Mouse (Mus musculus) limb, embryonic 10.5 days (tissue): ENCODE results near the gene Immp2l. TPM values are rescaled to one million over a fixed set of nuclear protein-coding genes. Genes with fewer than 3 reads are reported as not detected.

ENCODE experiments used
- DNase-seq: peaks from one replicate; pipeline ENCODE4 v3.0.0-alpha.2; 2017; ENCODE audit warnings: low spot score
- H3K27ac ChIP-seq: fragments of 300-500 bp; sonication (generic); 2 replicates; pipeline ENCODE4 v1.5.1; 2016; ENCODE audit warnings: mild to moderate bottlenecking
- H3K27me3 ChIP-seq: fragments of 300-500 bp; sonication (generic); 2 replicates; pipeline ENCODE4 v1.6.1; 2016; ENCODE audit warnings: low read depth, mild to moderate bottlenecking; ENCODE audit not compliant: poor library complexity, severe bottlenecking
- H3K36me3 ChIP-seq: fragments of 300-500 bp; sonication (generic); 2 replicates; pipeline ENCODE4 v1.6.1; 2016; ENCODE audit warnings: mild to moderate bottlenecking, moderate library complexity
- H3K4me1 ChIP-seq: fragments of 300-500 bp; sonication (generic); 2 replicates; pipeline ENCODE4 v1.6.1; 2016
- H3K4me3 ChIP-seq: fragments of 300-500 bp; sonication (generic); 2 replicates; pipeline ENCODE4 v1.5.1; 2016; ENCODE audit warnings: mild to moderate bottlenecking, moderate library complexity
- H3K9me3 ChIP-seq: fragments of 300-500 bp; sonication (generic); replicated peaks from 2 replicates; pipeline ENCODE4 v1.6.1; 2016; ENCODE audit warnings: mild to moderate bottlenecking
- WGBS: fragments of 180-500 bp; shearing (Covaris S2); methylation state at CpG from one replicate; pipeline ENCODE4 v1.1.7; 2016; 5-methylcytosine and 5-hydroxymethylcytosine counted together
- polyA plus RNA-seq: library from polyadenylated mRNA; unstranded; fragments of >200 nt; fragmentation: Nextera tagmentation; extraction: Ambion mirVana; gene quantifications from 2 replicates; pipeline ENCODE4 v1.2.1, GENCODE M21; 2016

Gene Immp2l
- polyA plus RNA-seq, 1 experiment from 2014 or later, result 8.5 TPM

- H3K4me3 ChIP-seq, result no peak overlapping the region
- no peaks in the 10 kb centered on the region for H3K36me3 ChIP-seq
- peaks cover 11% of the 10 kb centered on the region for H3K4me1 ChIP-seq
- no peaks in the 10 kb centered on the region for H3K27me3 ChIP-seq
- H3K9me3 ChIP-seq, result no peaks in the 10 kb centered on the region
- no peak overlapping the region for H3K27ac ChIP-seq
- no peak for DNase-seq
- WGBS, result 83% methylated on average over 5 of the region's 5 CpGs
These were observed 412.5 kb downstream of the Immp2l start for GRCm38 (mm10) chr12:41436206-41436985.

DNA sequence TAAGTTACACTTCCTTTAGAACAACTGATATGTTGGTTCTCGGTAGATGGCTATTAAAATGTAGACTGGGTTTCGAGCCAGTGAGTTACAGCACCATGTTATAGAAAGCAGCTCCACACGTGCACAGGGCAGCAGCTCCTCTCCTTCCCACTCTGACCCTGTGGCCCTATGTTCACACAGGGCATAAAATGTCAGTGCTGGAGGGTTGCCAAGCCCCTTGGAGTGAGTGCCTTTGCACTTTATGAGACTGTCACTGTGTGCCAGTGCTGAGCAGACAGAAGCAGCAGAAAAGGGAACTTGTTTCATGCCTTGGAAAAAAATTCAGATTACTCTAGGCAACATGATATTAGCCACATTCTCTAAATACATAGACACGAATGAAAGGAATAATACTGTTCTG is 414.6 kb downstream of the Immp2l start:
- H3K9me3 ChIP-seq, result no peaks in the 10 kb centered on the region
- WGBS, result 61% methylated on average over 4 of the region's 4 CpGs
- H3K27me3 ChIP-seq, result no peaks in the 10 kb centered on the region
- no peaks in the 10 kb centered on the region for H3K36me3 ChIP-seq
- no peak overlapping the region for H3K27ac ChIP-seq
- no peak for DNase-seq
- no peak overlapping the region for H3K4me3 ChIP-seq
- H3K4me1 ChIP-seq, result peaks cover 11% of the 10 kb centered on the region

DNA sequence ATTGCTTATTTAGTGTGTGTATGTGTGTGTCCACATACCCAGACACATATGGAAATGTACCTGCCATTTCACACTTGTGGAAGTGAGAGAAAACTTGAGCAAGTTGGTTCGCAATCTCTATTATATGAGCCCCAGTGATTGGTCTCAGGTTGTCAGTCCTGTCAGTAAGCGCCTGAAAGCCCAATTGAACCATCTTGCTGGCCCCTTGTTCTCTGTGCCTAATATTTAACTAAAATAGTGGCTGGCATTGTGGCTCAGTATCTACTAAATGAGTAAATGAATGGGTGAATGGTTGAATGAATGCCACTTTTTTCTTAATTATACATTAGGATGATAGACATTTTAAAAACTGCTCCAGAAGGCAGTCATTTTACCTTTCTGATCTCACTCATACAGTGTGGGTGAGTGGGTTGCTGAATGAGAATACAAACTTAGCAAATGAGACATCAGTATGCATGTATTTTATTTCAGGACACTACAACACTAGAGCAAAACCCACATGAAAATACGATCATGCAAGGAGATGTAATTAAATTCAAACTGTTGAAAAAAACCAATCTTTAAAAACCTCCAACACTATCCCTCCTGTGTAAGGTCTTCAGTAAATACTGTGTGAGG is 444.6 kb downstream of the Immp2l start:
- Histone ChIP-seq H3K27ac (no peak overlapping the region), H3K27me3 (no peaks in the 10 kb centered on the region), H3K36me3 (no peaks in the 10 kb centered on the region), H3K4me1 (no peaks in the 10 kb centered on the region), H3K4me3 (no peak overlapping the region), H3K9me3 (no peaks in the 10 kb centered on the region)
- 94% methylated on average over 3 of the region's 3 CpGs for WGBS
- DNase-seq, result no peak

GRCm38 (mm10) chr12:41469096-41469801 is 445.4 kb downstream of the Immp2l start:
- H3K9me3 ChIP-seq, result no peaks in the 10 kb centered on the region
- no peak for DNase-seq
- H3K4me1 ChIP-seq, result no peaks in the 10 kb centered on the region
- no peak overlapping the region for H3K27ac ChIP-seq
- no peaks in the 10 kb centered on the region for H3K36me3 ChIP-seq
- WGBS, result 76% methylated on average over 6 of the region's 6 CpGs
- H3K4me3 ChIP-seq, result no peak overlapping the region
- H3K27me3 ChIP-seq, result no peaks in the 10 kb centered on the region

DNA sequence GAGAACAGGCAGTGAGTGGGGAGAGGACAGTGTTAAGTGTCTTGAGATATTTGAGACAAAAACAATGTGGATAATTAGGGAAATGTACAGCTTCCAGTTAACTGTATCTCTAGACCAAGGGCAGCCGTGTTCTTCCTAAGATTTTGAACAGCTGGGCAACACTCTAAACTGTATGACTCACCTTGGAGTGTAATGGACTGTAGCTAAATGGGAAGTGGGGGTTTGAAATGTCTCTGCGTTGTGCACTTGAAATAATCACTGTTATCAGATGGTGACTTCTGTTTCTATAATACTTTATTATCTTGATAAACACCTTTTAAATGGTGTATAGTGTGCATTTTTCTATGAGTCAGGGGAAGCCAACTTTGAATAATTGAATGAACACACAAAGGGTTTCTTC is 457.6 kb downstream of the Immp2l start:
- Histone ChIP-seq H3K27ac (no peak overlapping the region), H3K27me3 (peaks cover 8% of the 10 kb centered on the region; the same call in 1 of the 2 replicates), H3K36me3 (no peaks in the 10 kb centered on the region), H3K4me3 (no peak overlapping the region), H3K9me3 (no peaks in the 10 kb centered on the region), H3K4me1 (peaks cover 39% of the 10 kb centered on the region)
- WGBS, result 89% methylated on average over 2 of the region's 2 CpGs
- DNase-seq, result no peak

DNA sequence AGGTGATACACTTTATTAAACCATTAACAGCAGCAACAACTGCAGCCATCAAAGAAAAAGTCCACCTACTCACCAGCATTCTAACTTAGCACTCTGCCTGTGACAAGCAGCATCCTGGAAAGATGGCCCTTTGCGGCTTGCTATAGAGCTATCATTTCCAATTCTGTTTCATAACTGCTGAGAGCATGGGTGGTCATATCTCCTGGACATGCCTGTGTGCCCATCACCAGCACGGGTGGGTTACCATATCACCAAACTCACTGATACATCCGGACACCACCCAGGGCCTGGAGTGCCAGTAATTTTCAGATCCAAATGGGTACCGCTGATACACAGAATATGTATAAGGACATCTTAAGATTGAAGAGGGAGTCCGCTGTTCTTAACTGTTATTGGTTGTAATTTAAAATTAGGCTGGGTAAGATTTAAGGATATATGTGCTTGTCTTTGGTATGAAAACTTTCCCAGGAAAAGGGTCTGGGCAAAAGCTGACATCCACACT is 459.3 kb downstream of the Immp2l start:
- DNase-seq, result no peak
- Histone ChIP-seq H3K4me3 (peak overlapping the region; percentile 47), H3K9me3 (no peaks in the 10 kb centered on the region), H3K27me3 (peaks cover 8% of the 10 kb centered on the region; the same call in 1 of the 2 replicates), H3K4me1 (peaks cover 39% of the 10 kb centered on the region), H3K27ac (no peak overlapping the region), H3K36me3 (no peaks in the 10 kb centered on the region)
- WGBS, result 85% methylated on average over 5 of the region's 5 CpGs

DNA sequence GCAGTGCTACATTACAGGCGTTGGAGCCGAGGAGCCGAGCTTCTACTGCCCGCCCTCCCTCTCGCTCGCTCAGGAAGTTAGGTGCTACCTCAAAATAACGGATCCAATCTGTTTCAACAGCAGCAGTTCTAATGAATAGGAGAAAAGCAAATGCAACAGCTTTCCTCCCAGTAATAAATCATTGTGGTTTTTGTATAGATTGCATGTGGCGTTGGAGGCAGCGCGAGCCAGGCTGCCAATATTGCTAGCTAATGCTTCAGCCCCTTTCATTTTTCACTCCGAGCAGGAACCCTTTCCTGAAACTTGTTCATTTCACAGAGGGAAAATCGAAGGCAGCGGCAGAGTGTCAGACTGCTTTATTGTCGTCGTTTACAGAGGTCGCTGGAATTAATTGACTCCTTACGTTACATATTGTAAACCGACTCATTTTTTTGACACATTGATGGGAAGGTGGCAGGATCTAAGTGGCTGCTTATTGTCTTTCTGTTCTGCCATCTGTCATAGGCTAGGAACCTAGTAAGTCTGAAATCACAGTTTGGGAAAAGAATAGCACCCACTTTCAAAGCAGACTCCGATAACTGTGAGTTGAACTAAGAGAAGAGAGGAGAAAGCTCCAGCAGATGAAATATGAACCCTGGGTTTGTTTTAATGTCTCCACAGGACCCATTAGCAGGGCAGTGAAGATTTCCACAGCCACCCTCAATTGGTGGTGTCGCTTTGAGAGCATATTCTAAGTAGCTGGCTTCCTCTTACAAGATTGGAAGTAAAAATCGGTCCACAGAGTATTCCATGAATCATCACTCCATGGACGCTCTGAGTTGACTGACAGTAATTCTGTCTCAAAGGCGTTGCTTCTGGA is 459.9 kb downstream of the Immp2l start:
- no peaks in the 10 kb centered on the region for H3K9me3 ChIP-seq
- 23% methylated on average over 23 of the region's 23 CpGs for WGBS
- H3K36me3 ChIP-seq, result no peaks in the 10 kb centered on the region
- peaks cover 8% of the 10 kb centered on the region; the same call in 1 of the 2 replicates for H3K27me3 ChIP-seq
- DNase-seq, result peak; percentile 48
- H3K4me3 ChIP-seq, result peak overlapping the region; percentile 47
- peaks cover 39% of the 10 kb centered on the region for H3K4me1 ChIP-seq
- H3K27ac ChIP-seq, result no peak overlapping the region

DNA sequence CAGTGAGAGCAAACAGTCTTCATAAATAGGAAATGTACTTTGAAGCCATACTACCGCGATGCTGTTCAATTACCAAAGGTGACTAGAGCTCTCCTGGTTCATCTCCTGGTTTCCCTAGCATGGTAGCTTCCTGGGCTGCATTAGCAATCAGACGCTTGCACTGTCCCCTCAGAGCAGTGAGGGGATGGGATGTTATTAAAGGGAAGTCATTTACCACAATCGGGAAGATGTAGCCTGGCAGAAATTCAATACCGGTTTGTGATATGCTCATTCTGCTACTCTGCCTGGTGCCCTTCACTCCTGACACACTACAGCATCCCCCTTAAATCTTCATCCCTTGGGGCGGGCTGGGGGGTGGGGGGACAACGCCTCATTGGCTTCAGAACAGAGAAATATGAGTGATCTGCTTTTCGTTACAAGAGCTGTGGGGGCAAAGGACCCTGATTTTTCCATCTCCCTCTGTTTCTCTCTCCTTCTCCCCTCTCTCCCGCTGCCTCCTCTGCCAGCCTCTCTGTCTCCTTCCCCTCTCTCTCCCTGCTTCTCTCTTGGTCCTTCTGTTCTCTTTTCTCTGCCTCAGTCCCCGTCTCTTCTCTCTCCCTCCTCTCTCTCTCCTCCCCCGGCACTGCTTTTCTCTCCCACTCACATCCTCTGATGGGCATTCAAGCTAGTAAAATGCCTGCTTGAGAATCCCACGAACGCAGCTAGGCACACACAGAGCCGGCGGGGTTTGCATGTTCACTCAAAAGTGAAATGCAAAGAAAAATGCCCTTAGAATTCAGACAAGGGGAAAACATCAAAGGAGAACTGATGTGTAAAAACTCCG is 461.0 kb downstream of the Immp2l start:
- 32% methylated on average over 16 of the region's 16 CpGs for WGBS

DNA sequence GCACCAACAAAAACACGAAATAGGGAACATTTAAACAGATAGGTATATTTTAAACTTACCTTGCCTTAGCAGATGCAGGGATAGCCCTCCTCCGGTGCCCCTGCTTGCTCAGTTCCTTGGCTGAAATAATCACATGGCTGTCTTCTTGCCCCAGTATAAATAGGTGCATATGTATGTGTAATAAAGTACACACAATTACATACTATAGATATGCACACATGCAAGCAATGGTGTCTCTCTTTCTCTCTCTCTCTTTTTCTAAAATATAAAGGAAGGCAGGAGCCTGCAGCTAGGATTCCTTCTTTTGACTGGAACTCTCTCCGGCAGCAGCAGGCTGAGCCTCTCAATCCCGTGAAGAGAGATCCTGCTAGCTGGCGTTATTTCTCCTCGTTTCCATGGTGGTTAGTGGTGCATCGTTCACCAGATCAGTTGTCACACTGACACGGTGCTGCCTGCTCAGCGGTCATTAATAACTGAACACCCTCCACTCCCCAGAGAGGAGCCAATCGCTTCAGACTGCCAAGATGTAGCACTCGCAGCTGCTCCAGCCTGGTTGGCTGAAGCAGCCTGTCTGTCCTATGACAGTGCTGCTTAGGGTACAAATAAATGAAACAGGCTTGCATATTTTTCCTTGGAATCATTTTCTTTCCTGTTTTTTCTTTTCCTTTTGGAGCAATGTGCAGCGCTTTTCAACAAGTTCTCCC is 461.8 kb downstream of the Immp2l start:
- DNase-seq, result peak; percentile 38
- 29% methylated on average over 12 of the region's 12 CpGs for WGBS
- Histone ChIP-seq H3K4me1 (peaks cover 39% of the 10 kb centered on the region), H3K4me3 (peak overlapping the region; percentile 47), H3K27me3 (peaks cover 6% of the 10 kb centered on the region; the same call in 1 of the 2 replicates), H3K36me3 (no peaks in the 10 kb centered on the region), H3K27ac (no peak overlapping the region; the same call in 1 of the 2 replicates), H3K9me3 (no peaks in the 10 kb centered on the region)

More for the DNA sequence above, 461.0 kb downstream of the Immp2l start:
- Histone ChIP-seq H3K4me1 (peaks cover 39% of the 10 kb centered on the region), H3K27me3 (peaks cover 7% of the 10 kb centered on the region; the same call in 1 of the 2 replicates), H3K27ac (peak overlapping the region; percentile 62), H3K4me3 (peak overlapping the region; percentile 47), H3K9me3 (no peaks in the 10 kb centered on the region), H3K36me3 (no peaks in the 10 kb centered on the region)
- no peak for DNase-seq

GRCm38 (mm10) chr12:41486331-41486730 is 462.4 kb downstream of the Immp2l start, which contains the start of gene Lrrn3:
Lrrn3 (minus strand) TSS chr12:41486431.
- WGBS, result 93% methylated on average over 1 of the region's 1 CpGs
- Histone ChIP-seq H3K27me3 (peaks cover 6% of the 10 kb centered on the region; the same call in 1 of the 2 replicates), H3K9me3 (no peaks in the 10 kb centered on the region), H3K36me3 (no peaks in the 10 kb centered on the region), H3K4me3 (peak within 1 kb of the TSS; percentile 47), H3K4me1 (peaks cover 39% of the 10 kb centered on the region), H3K27ac (peak within 1 kb of the TSS; percentile 62)
- no peak for DNase-seq

DNA sequence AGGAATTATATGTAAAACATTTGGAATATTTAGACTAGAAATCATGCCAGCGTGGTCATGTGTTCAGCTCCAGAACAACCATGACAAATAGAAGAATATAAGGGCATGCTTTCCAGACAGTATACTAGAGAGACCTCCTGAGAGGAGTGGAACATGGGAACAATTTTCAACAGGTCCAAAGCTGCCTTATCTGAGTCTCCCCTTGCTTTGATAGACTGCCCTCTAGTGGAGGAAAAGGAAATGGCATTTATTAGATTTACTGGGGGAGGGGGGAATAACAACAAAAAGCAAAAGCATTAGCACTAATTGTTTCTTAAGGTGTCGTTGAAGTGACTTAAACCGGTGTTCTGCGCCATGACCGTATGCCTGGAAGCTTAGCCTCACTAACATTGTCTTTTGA is 463.1 kb downstream of the Immp2l start:
- Histone ChIP-seq H3K36me3 (no peaks in the 10 kb centered on the region), H3K27me3 (peaks cover 6% of the 10 kb centered on the region; the same call in 1 of the 2 replicates), H3K27ac (no peak overlapping the region), H3K4me1 (peaks cover 39% of the 10 kb centered on the region), H3K4me3 (no peak overlapping the region), H3K9me3 (no peaks in the 10 kb centered on the region)
- DNase-seq, result no peak
- 32% methylated on average over 5 of the region's 5 CpGs for WGBS
